Mouse (Mus musculus) G1E (cell line): ENCODE measurements at regions not wholly inside any gene's neighbourhood (a gene's known extent, or its start where the extent isn't known, plus 50 kb on each side); places are given as distances from the start of the nearest gene placed in this dataset.

Source experiments
- ATAC-seq: 2 replicates; pipeline ENCODE4 v1.8.0; 2016; ENCODE audit warnings: mild to moderate bottlenecking; ENCODE audit not compliant: insufficient number of reproducible peaks, poor library complexity, low FRiP score, severe bottlenecking; ENCODE audit errors: extremely low read depth
- DNase-seq: peaks from one replicate; pipeline ENCODE4 v3.0.0; 2012; ENCODE audit warnings: low spot score
- H3K27me3 ChIP-seq: 2 replicates; pipeline ENCODE4 v1.6.1; 2012; ENCODE audit warnings: mild to moderate bottlenecking, low read length, inconsistent platforms; ENCODE audit not compliant: insufficient read depth
- H3K36me3 ChIP-seq: replicated peaks from 2 replicates; pipeline ENCODE3; 2012; ENCODE audit warnings: mild to moderate bottlenecking, inconsistent platforms
- H3K4me1 ChIP-seq: 2 replicates; pipeline ENCODE4 v1.6.1; 2012; ENCODE audit warnings: low read depth, low read length, inconsistent platforms, mixed read lengths; ENCODE audit not compliant: insufficient read depth
- H3K4me3 ChIP-seq: 2 replicates; pipeline ENCODE4 v1.5.1; 2012; ENCODE audit warnings: low read depth, mild to moderate bottlenecking, inconsistent platforms, low read length, moderate library complexity, mixed read lengths
- H3K9me3 ChIP-seq: replicated peaks from 2 replicates; pipeline ENCODE4 v1.6.1; 2012; ENCODE audit warnings: inconsistent platforms
- CTCF ChIP-seq: IDR thresholded peaks from 2 replicates; pipeline ENCODE4 v1.5.1; 2012; ENCODE audit warnings: low read depth, low read length, inconsistent platforms, mixed read lengths
- GATA1 ChIP-seq: IDR thresholded peaks from 2 replicates; pipeline ENCODE4 v1.6.1; 2012; ENCODE audit warnings: borderline replicate concordance, low read length, inconsistent platforms, mixed read lengths
- GATA2 ChIP-seq: IDR thresholded peaks from 2 replicates; pipeline ENCODE4 v1.6.1; 2012; ENCODE audit warnings: low read depth, low read length, inconsistent platforms, borderline replicate concordance
- POLR2AphosphoS5 ChIP-seq: IDR thresholded peaks from 2 replicates; pipeline ENCODE4 v1.6.1; 2012; ENCODE audit warnings: low read depth, low read length, inconsistent platforms; ENCODE audit not compliant: insufficient replicate concordance
- TAL1 ChIP-seq: conservative IDR thresholded peaks from 2 replicates; pipeline ENCODE4 v1.6.1; 2012; ENCODE audit warnings: low read depth, low read length, inconsistent platforms, mixed read lengths

- no peak for ATAC-seq
- H3K27me3 ChIP-seq: no peaks in the 10 kb centered on the region
These were observed 417.6 kb upstream of the Rgma start for GRCm38 (mm10) chr7:72957674-72958073.

GRCm38 (mm10) chr7:72961321-72961720 lies 414.0 kb upstream of the Rgma start:
- DNase-seq: no peak
- no peak for ATAC-seq

More at GRCm38 (mm10) chr7:72957674-72958073, 417.6 kb upstream of the Rgma start:
- H3K4me3 ChIP-seq: no peak overlapping the region
- H3K4me1 ChIP-seq: no peaks in the 10 kb centered on the region
- no peaks in the 10 kb centered on the region for H3K36me3 ChIP-seq
- no peak for DNase-seq
- H3K9me3 ChIP-seq: peaks cover 21% of the 10 kb centered on the region
- TF ChIP-seq CTCF: no peak
- TF ChIP-seq TAL1: no peak
- no peak for TF ChIP-seq POLR2AphosphoS5
- no peak for TF ChIP-seq GATA1
- TF ChIP-seq GATA2: no peak

GRCm38 (mm10) chr7:72962815-72963214 lies 412.5 kb upstream of the Rgma start:
- H3K4me1 ChIP-seq: no peaks in the 10 kb centered on the region
- ATAC-seq (no peak), DNase-seq (no peak)
- no peak overlapping the region for H3K4me3 ChIP-seq
- H3K27me3 ChIP-seq: no peaks in the 10 kb centered on the region
- TF ChIP-seq GATA2: no peak
- no peak for TF ChIP-seq POLR2AphosphoS5
- no peak for TF ChIP-seq CTCF
- no peak for TF ChIP-seq TAL1
- TF ChIP-seq GATA1: no peak
- H3K9me3 ChIP-seq: peaks cover 29% of the 10 kb centered on the region
- H3K36me3 ChIP-seq: no peaks in the 10 kb centered on the region

More at GRCm38 (mm10) chr7:72961321-72961720, 414.0 kb upstream of the Rgma start:
- Histone ChIP-seq H3K4me1 (no peaks in the 10 kb centered on the region), H3K27me3 (no peaks in the 10 kb centered on the region), H3K4me3 (no peak overlapping the region), H3K9me3 (peaks cover 27% of the 10 kb centered on the region), H3K36me3 (no peaks in the 10 kb centered on the region)
- TF ChIP-seq GATA1 (no peak), POLR2AphosphoS5 (no peak), TAL1 (no peak), GATA2 (no peak), CTCF (no peak)

GRCm38 (mm10) chr7:72963908-72964307 lies 411.4 kb upstream of the Rgma start:
- DNase-seq (no peak), ATAC-seq (no peak)
- Histone ChIP-seq H3K36me3 (no peaks in the 10 kb centered on the region), H3K4me3 (no peak overlapping the region), H3K9me3 (peaks cover 22% of the 10 kb centered on the region), H3K4me1 (no peaks in the 10 kb centered on the region), H3K27me3 (no peaks in the 10 kb centered on the region)
- TF ChIP-seq CTCF (no peak), POLR2AphosphoS5 (no peak), TAL1 (no peak), GATA1 (no peak), GATA2 (no peak)

GRCm38 (mm10) chr7:72968193-72968592 lies 407.1 kb upstream of the Rgma start:
- DNase-seq: no peak

GRCm38 (mm10) chr7:72971506-72972267 lies 403.6 kb upstream of the Rgma start:
- H3K9me3 ChIP-seq: peaks cover 15% of the 10 kb centered on the region
- H3K4me3 ChIP-seq: no peak overlapping the region
- H3K27me3 ChIP-seq: no peaks in the 10 kb centered on the region
- TF ChIP-seq GATA2 (no peak), CTCF (no peak), POLR2AphosphoS5 (no peak), GATA1 (no peak), TAL1 (no peak)
- no peaks in the 10 kb centered on the region for H3K4me1 ChIP-seq
- DNase-seq: no peak
- no peaks in the 10 kb centered on the region for H3K36me3 ChIP-seq
- no peak for ATAC-seq

More at GRCm38 (mm10) chr7:72968193-72968592, 407.1 kb upstream of the Rgma start:
- ATAC-seq: no peak
- H3K36me3 ChIP-seq: no peaks in the 10 kb centered on the region
- H3K27me3 ChIP-seq: no peaks in the 10 kb centered on the region
- H3K4me3 ChIP-seq: no peak overlapping the region
- H3K9me3 ChIP-seq: peaks cover 19% of the 10 kb centered on the region
- TF ChIP-seq GATA2 (no peak), POLR2AphosphoS5 (no peak), TAL1 (no peak), CTCF (no peak), GATA1 (no peak)
- H3K4me1 ChIP-seq: no peaks in the 10 kb centered on the region
